In genomic region chrX:11943367-11943766, GRCm38 (mm10) we compare ENCODE assay signal across 12 mouse cellular contexts.
DNase-seq lines count a peak whose midpoint lies in the region; ATAC-seq lines count a peak whose summit lies in the region.
"Had no signal": no experiment of that assay in that cellular context is flagged by ENCODE, and none has a peak within 500 bp of the region (broad histone marks: within the 10 kb centered on the region; RNA-seq: fewer than 3 reads in every experiment).

No protein-coding gene starts in this region.

- no peak overlapping the region for H3K9ac ChIP-seq in heart, embryonic 11.5 days (ENCODE audit: low read depth, low read length)
- H3K9ac ChIP-seq: hindbrain, embryonic 15.5 days; midbrain, embryonic 12.5 days had no signal

- no peaks in the 10 kb centered on the region for H3K36me3 ChIP-seq in heart, embryonic 11.5 days (ENCODE audit: control insufficient read depth, insufficient read depth, low read length)
- H3K36me3 ChIP-seq: hindbrain, embryonic 15.5 days; midbrain, embryonic 12.5 days had no signal

- DNase-seq in heart, adult 18-20 months, result peak; percentile 65 to 69
- peak; percentile 14 for DNase-seq in gastrocnemius, postnatal 25 days
- peak; percentile 24 for DNase-seq in kidney, postnatal 14 days
- DNase-seq in lung, postnatal 36 days, result peak; percentile 65
- DNase-seq in natural killer cell, adult 2 months (ENCODE audit: low spot score in 2 of 2), result no peak
- DNase-seq in ovary, postnatal 10 days (ENCODE audit: low spot score), result no peak
- DNase-seq in adrenal gland, adult (ENCODE audit: inconsistent age in 2 of 2, low spot score in 1 of 2), result no peak
- DNase-seq: cerebellum, adult 11-12 months had no signal

- ATAC-seq in heart, embryonic 11.5 days (replicated peaks; ENCODE audit: insufficient number of reproducible peaks, low FRiP score, low TSS enrichment), result no peak
- ATAC-seq: CD4-positive, CD25-positive, alpha-beta regulatory T cell, adult 4 months had no signal

- WGBS in heart, embryonic 11.5 days (ENCODE audit: insufficient replicate concordance), result 40% methylated on average over 10 of the region's 10 CpGs

- peaks cover 11% of the 10 kb centered on the region for H3K27me3 ChIP-seq in heart, embryonic 11.5 days (ENCODE audit: control insufficient read depth, insufficient read depth, low read length)

- no peaks in the 10 kb centered on the region; the same call in none of the 2 replicates for H3K4me1 ChIP-seq in heart, embryonic 11.5 days (ENCODE audit: control insufficient read depth, insufficient read depth, low read length)

- H3K9me3 ChIP-seq in heart, embryonic 11.5 days (replicated peaks; ENCODE audit: control insufficient read depth, low read length), result no peaks in the 10 kb centered on the region
- H3K9me3 ChIP-seq: hindbrain, embryonic 15.5 days; midbrain, embryonic 12.5 days had no signal

- H3K4me3 ChIP-seq in heart, embryonic 11.5 days (ENCODE audit: low read depth, low read length), result no peak overlapping the region
- H3K4me3 ChIP-seq: hindbrain, embryonic 15.5 days; midbrain, embryonic 12.5 days had no signal

- H3K4me2 ChIP-seq in heart, embryonic 11.5 days, result no peak overlapping the region
- H3K4me2 ChIP-seq: hindbrain, embryonic 15.5 days; midbrain, embryonic 12.5 days had no signal

- no peak overlapping the region for H3K27ac ChIP-seq in heart, embryonic 11.5 days (ENCODE audit: low read depth, low read length)
- H3K27ac ChIP-seq: hindbrain, embryonic 15.5 days; midbrain, embryonic 12.5 days had no signal

Comparison
In these comparisons a context has a peak if more than half of its experiments do, and no peak if none do; other contexts are left out.
1. DNase-seq: peak in heart, adult 18-20 months (2 of 2), gastrocnemius, postnatal 25 days (single experiment), kidney, postnatal 14 days (single experiment) and lung, postnatal 36 days (single experiment); none in natural killer cell, adult 2 months (0 of 2), ovary, postnatal 10 days (single experiment) and adrenal gland, adult (0 of 2).